Mouse (Mus musculus) hindbrain, postnatal 0 days (tissue): Measurements from ENCODE around the gene Eva1a. TPM values are rescaled to one million over a fixed set of nuclear protein-coding genes. Genes with fewer than 3 reads are reported as not detected.
A peak's percentile ranks its signal among the peaks of the same experiment; 100 is the strongest.

Experiments used
- ATAC-seq: fragments of 200-750 bp; cut with Nextera tagmentation; 2 replicates; pipeline ENCODE4 v1.8.0; 2017; ENCODE audit warnings: mild to moderate bottlenecking, moderate TSS enrichment, moderate library complexity
- DNase-seq: peaks from one replicate; pipeline ENCODE4 v3.0.0-alpha.2; 2015; ENCODE audit warnings: low spot score
- H3K27ac ChIP-seq: fragments of 300-500 bp; sonication (generic); 2 replicates; pipeline ENCODE4 v1.5.1; 2014; ENCODE audit warnings: mild to moderate bottlenecking
- H3K27me3 ChIP-seq: fragments of 300-500 bp; sonication (generic); 2 replicates; pipeline ENCODE4 v1.6.1; 2014; ENCODE audit warnings: low read length, mixed read lengths; ENCODE audit not compliant: insufficient read depth
- H3K36me3 ChIP-seq: fragments of 300-500 bp; sonication (generic); 2 replicates; pipeline ENCODE4 v1.6.1; 2014; ENCODE audit warnings: low read length, mixed read lengths; ENCODE audit not compliant: insufficient read depth
- H3K4me1 ChIP-seq: fragments of 300-500 bp; sonication (generic); 2 replicates; pipeline ENCODE4 v1.6.1; 2014; ENCODE audit warnings: antibody characterized with exemption, low read length, mixed read lengths; ENCODE audit not compliant: insufficient read depth
- H3K4me2 ChIP-seq: fragments of 300-500 bp; sonication (generic); 2 replicates; pipeline ENCODE4 v1.6.1; 2014; ENCODE audit warnings: low read depth, mild to moderate bottlenecking, low read length, moderate library complexity, mixed read lengths
- H3K4me3 ChIP-seq: fragments of 300-500 bp; sonication (generic); 2 replicates; pipeline ENCODE4 v1.5.1; 2014; ENCODE audit warnings: low read length
- H3K9ac ChIP-seq: fragments of 300-500 bp; sonication (generic); replicated peaks from 2 replicates; pipeline ENCODE4 v1.6.1; 2014; ENCODE audit warnings: mild to moderate bottlenecking, low read length, moderate library complexity, mixed read lengths
- H3K9me3 ChIP-seq: fragments of 300-500 bp; sonication (generic); 2 replicates; pipeline ENCODE4 v1.6.1; 2016; ENCODE audit warnings: low read length, mixed read lengths
- CTCF ChIP-seq: IDR thresholded peaks from 2 replicates; pipeline ENCODE4 v1.5.1; 2016; ENCODE audit warnings: antibody characterized with exemption, control low read depth, low read depth
- WGBS: fragments of 180-500 bp; shearing (Covaris S2); extraction: QIAGEN DNeasy Blood & Tissue Kit; methylation state at CpG from one replicate; pipeline ENCODE4 v1.1.7; 2014; 5-methylcytosine and 5-hydroxymethylcytosine counted together
- polyA plus RNA-seq: library from polyadenylated mRNA; unstranded; fragments of >200 nt; fragmentation: Nextera tagmentation; extraction: Ambion mirVana; gene quantifications from 2 replicates; pipeline ENCODE4 v1.2.1, GENCODE M21; 2015
- total RNA-seq: library from RNA; depleted of rRNA; stranded (reverse); fragments of >200 nt; gene quantifications from 2 replicates; pipeline ENCODE4 v1.2.3, GENCODE M21; 2014; rRNA removed

Eva1a gene
- total and polyA plus RNA-seq, 2 experiments from 2014 or later, result 1.8 to 2.8 TPM

GRCm38 (mm10) chr6:82132876-82133591 is 92.2 kb downstream of the Eva1a start:
- Histone ChIP-seq H3K27ac (no peak overlapping the region), H3K9ac (no peak overlapping the region), H3K4me1 (no peaks in the 10 kb centered on the region), H3K4me2 (no peak overlapping the region), H3K4me3 (no peak overlapping the region), H3K27me3 (no peaks in the 10 kb centered on the region), H3K9me3 (no peaks in the 10 kb centered on the region), H3K36me3 (no peaks in the 10 kb centered on the region)
- ATAC-seq (no peak), DNase-seq (no peak)
- 67% methylated on average over 13 of the region's 13 CpGs for WGBS
- TF ChIP-seq CTCF, result no peak

GRCm38 (mm10) chr6:82133592-82133978 is 92.7 kb downstream of the Eva1a start:
- Histone ChIP-seq H3K9ac (no peak overlapping the region), H3K9me3 (no peaks in the 10 kb centered on the region), H3K4me1 (no peaks in the 10 kb centered on the region), H3K36me3 (no peaks in the 10 kb centered on the region), H3K27ac (no peak overlapping the region), H3K4me3 (no peak overlapping the region), H3K4me2 (no peak overlapping the region), H3K27me3 (no peaks in the 10 kb centered on the region)
- no peak for TF ChIP-seq CTCF
- WGBS, result 67% methylated on average over 7 of the region's 7 CpGs
- DNase-seq (peak; percentile 11), ATAC-seq (no peak)

- H3K9ac ChIP-seq, result no peak overlapping the region
- no peaks in the 10 kb centered on the region for H3K9me3 ChIP-seq
- DNase-seq, result no peak
- no peaks in the 10 kb centered on the region for H3K36me3 ChIP-seq
- H3K4me1 ChIP-seq, result no peaks in the 10 kb centered on the region
- ATAC-seq, result no peak
- 48% methylated on average over 13 of the region's 13 CpGs for WGBS
- no peak overlapping the region for H3K27ac ChIP-seq
- TF ChIP-seq CTCF, result no peak
- no peak overlapping the region for H3K4me2 ChIP-seq
- no peaks in the 10 kb centered on the region for H3K27me3 ChIP-seq
- H3K4me3 ChIP-seq, result no peak overlapping the region
These were observed 95.3 kb downstream of the Eva1a start for GRCm38 (mm10) chr6:82135959-82136712.

Other genes with a start within 250 kb of the Eva1a start
- gene Gcfc2, start 117.4 kb upstream of the Eva1a start, total RNA-seq, result 9.5 and 9.8 TPM in 2 replicates
- gene Gcfc2, start 117.4 kb upstream of the Eva1a start, polyA plus RNA-seq, result 5.2 and 6.5 TPM in 2 replicates
- 4.3 and 5.2 TPM in 2 replicates for gene Mrpl19, start 75.1 kb upstream of the Eva1a start, total RNA-seq
- 31.9 and 36.4 TPM in 2 replicates for gene Mrpl19, start 75.1 kb upstream of the Eva1a start, polyA plus RNA-seq